9 mouse cellular contexts compared by ENCODE assay signal in genomic region chr1:136588908-136589307, GRCm38 (mm10). TPM values are rescaled to one million over a fixed set of nuclear protein-coding genes. Genes with fewer than 3 reads are reported as not detected.
A peak's percentile ranks its signal among the peaks of the same experiment; 100 is the strongest.
DNase-seq lines count a peak whose midpoint lies in the region; ATAC-seq and TF ChIP-seq lines count a peak whose summit lies in the region.
"Had no signal": no experiment of that assay in that cellular context is flagged by ENCODE, and none has a peak within 500 bp of the region (broad histone marks: within the 10 kb centered on the region; RNA-seq: fewer than 3 reads in every experiment).

No protein-coding gene starts in this region.

- ATAC-seq in heart, embryonic 12.5 days (ENCODE audit: insufficient number of reproducible peaks, low FRiP score), result no peak
- ATAC-seq in forebrain, embryonic 15.5 days (replicated peaks), result no peak

- H3K36me3 ChIP-seq in heart, embryonic 12.5 days, result no peaks in the 10 kb centered on the region
- H3K36me3 ChIP-seq in ES-E14 (ENCODE audit: control insufficient read depth, insufficient read depth, low read length, poor library complexity, severe bottlenecking), result peaks cover 8% of the 10 kb centered on the region; the same call in 1 of the 2 replicates
- no peaks in the 10 kb centered on the region for H3K36me3 ChIP-seq in forebrain, embryonic 15.5 days
- no peaks in the 10 kb centered on the region for H3K36me3 ChIP-seq in midbrain, embryonic 10.5 days

- peak overlapping the region; percentile 30; the same call in 1 of the 2 replicates for H3K9ac ChIP-seq in heart, embryonic 12.5 days
- H3K9ac ChIP-seq in ES-E14 (ENCODE audit: insufficient read depth, low read depth, low read length, poor library complexity, severe bottlenecking), result peak overlapping the region; percentile 22; the same call in 1 of the 2 replicates
- 0 out of 2 replicates have a peak overlapping the region, but pooled peaks have one; percentile 5 for H3K9ac ChIP-seq in forebrain, embryonic 15.5 days (replicated peaks)

- no peaks in the 10 kb centered on the region for H3K9me3 ChIP-seq in heart, embryonic 12.5 days (replicated peaks)
- H3K9me3 ChIP-seq in ES-E14 (ENCODE audit: control insufficient read depth, insufficient read depth, low read depth, low read length), result no peaks in the 10 kb centered on the region
- no peaks in the 10 kb centered on the region for H3K9me3 ChIP-seq in forebrain, embryonic 15.5 days
- no peaks in the 10 kb centered on the region for H3K9me3 ChIP-seq in midbrain, embryonic 10.5 days (replicated peaks)

- WGBS in heart, embryonic 12.5 days, result 10% methylated on average over 9 of the region's 9 CpGs
- WGBS in forebrain, embryonic 15.5 days, result 13% methylated on average over 9 of the region's 9 CpGs
- WGBS in midbrain, embryonic 10.5 days, result 17% methylated on average over 9 of the region's 9 CpGs

- H3K27ac ChIP-seq in heart, embryonic 12.5 days (ENCODE audit: poor library complexity, severe bottlenecking), result no peak overlapping the region
- no peak overlapping the region for H3K27ac ChIP-seq in ES-E14 (ENCODE audit: insufficient read depth, low read depth, low read length, poor library complexity, severe bottlenecking)
- H3K27ac ChIP-seq in forebrain, embryonic 15.5 days (replicated peaks), result no peak overlapping the region
- H3K27ac ChIP-seq in midbrain, embryonic 10.5 days (replicated peaks), result no peak overlapping the region; the same call in 1 of the 2 replicates

- in situ Hi-C loops in ES-E14 (cut with MboI; ENCODE audit: low sequenced_read_pairs in 2 of 2, unreplicated experiment in 2 of 2), result no loop called here

- peak overlapping the region; percentile 63 for H3K4me2 ChIP-seq in heart, embryonic 12.5 days
- peak overlapping the region; percentile 32 for H3K4me2 ChIP-seq in forebrain, embryonic 15.5 days (replicated peaks)

- no peaks in the 10 kb centered on the region for H3K27me3 ChIP-seq in heart, embryonic 12.5 days (replicated peaks)
- H3K27me3 ChIP-seq in forebrain, embryonic 15.5 days, result no peaks in the 10 kb centered on the region
- no peaks in the 10 kb centered on the region; the same call in 1 of the 2 replicates for H3K27me3 ChIP-seq in midbrain, embryonic 10.5 days (ENCODE audit: low read depth, poor library complexity, severe bottlenecking)
- H3K27me3 ChIP-seq: CH12.LX had no signal

- no peak for DNase-seq in heart, postnatal 4 days
- no peak for DNase-seq in ES-E14 (ENCODE audit: low read depth, low spot score)
- peak; percentile 38 for DNase-seq in midbrain, embryonic 10.5 days (ENCODE audit: low spot score)
- DNase-seq in spleen, adult 18-20 months, result no peak
- DNase-seq in spleen, postnatal 14 days (ENCODE audit: low spot score in 2 of 2), result no peak
- DNase-seq in c-Kit-positive CD71-positive TER-119-positive erythroid progenitor cells, embryonic 14.5 days (ENCODE audit: low spot score), result no peak

- peak overlapping the region; percentile 26 for H3K4me3 ChIP-seq in heart, embryonic 12.5 days
- H3K4me3 ChIP-seq in ES-E14 (ENCODE audit: insufficient read depth in 1 of 2, low read depth in 1 of 2, low read length in 2 of 2, poor library complexity in 1 of 2, severe bottlenecking in 1 of 2), result peak overlapping the region; percentile 18 to 27; a peak in 3 of 4 replicates
- 0 out of 2 replicates have a peak overlapping the region, but pooled peaks have one; percentile 7 for H3K4me3 ChIP-seq in forebrain, embryonic 15.5 days
- peak overlapping the region; percentile 40 for H3K4me3 ChIP-seq in midbrain, embryonic 10.5 days

- peaks cover 7% of the 10 kb centered on the region for H3K4me1 ChIP-seq in heart, embryonic 12.5 days (replicated peaks)
- peaks cover 6 to 13% of the 10 kb centered on the region in 2 experiments; a peak in 2 of 4 replicates for H3K4me1 ChIP-seq in ES-E14 (ENCODE audit: control insufficient read depth in 2 of 2, insufficient read depth in 2 of 2, low read length in 2 of 2, poor library complexity in 1 of 2)
- H3K4me1 ChIP-seq in forebrain, embryonic 15.5 days, result peaks cover 11% of the 10 kb centered on the region
- peaks cover 12% of the 10 kb centered on the region for H3K4me1 ChIP-seq in midbrain, embryonic 10.5 days

TF ChIP-seq in ES-E14, 5 proteins besides CTCF, POLR2A, EP300 and RAD21:
- TF ChIP-seq ZC3H11A (IDR thresholded peaks at IDR 0.05; ENCODE audit: borderline replicate concordance, low read depth, low read length), result no peak
- TF ChIP-seq MAFK (IDR thresholded peaks at IDR 0.05; ENCODE audit: insufficient read depth, low read depth, low read length), result no peak
- no peak for TF ChIP-seq CHD2 (IDR thresholded peaks at IDR 0.05; ENCODE audit: low read depth, low read length)
- no peak for TF ChIP-seq HCFC1 (IDR thresholded peaks at IDR 0.05; ENCODE audit: borderline replicate concordance, insufficient read depth, low read length)
- no peak for TF ChIP-seq ZNF384 (IDR thresholded peaks at IDR 0.05; ENCODE audit: low read depth, low read length)

RNA-seq across cellular contexts. Expression of gene Zfp281, which starts 35.8 kb away (rescaled TPM):
- polyA plus RNA-seq in heart, embryonic 12.5 days (2016; fragmentation: Nextera tagmentation; extraction: Ambion mirVana), result 18.2 and 19.2 TPM in 2 replicates
- total RNA-seq in heart, postnatal 4 days (2021), result 10 to 100 TPM; 14.2 TPM
- 65.0 and 65.5 TPM in 2 replicates for total RNA-seq in ES-E14 (2012; rRNA removed)
- polyA plus RNA-seq in forebrain, embryonic 15.5 days (2015; fragmentation: Nextera tagmentation; extraction: Ambion mirVana), result 27.9 and 29.2 TPM in 2 replicates
- polyA plus RNA-seq in midbrain, embryonic 10.5 days (2016; fragmentation: Nextera tagmentation; extraction: Ambion mirVana), result 28.4 and 29.8 TPM in 2 replicates
